ENCODE assay signal across 8 mouse cellular contexts in genomic region chr2:142900862-142901805, GRCm38 (mm10). TPM values are rescaled to one million over a fixed set of nuclear protein-coding genes. Genes with fewer than 3 reads are reported as not detected.
DNase-seq lines count a peak whose midpoint lies in the region; ATAC-seq and TF ChIP-seq lines count a peak whose summit lies in the region.

Gene Kif16b, minus strand, starts transcription at chr2:142901531.

- no peaks in the 10 kb centered on the region for H3K27me3 ChIP-seq in CH12.LX (replicated peaks)
- no peaks in the 10 kb centered on the region for H3K27me3 ChIP-seq in forebrain, embryonic 12.5 days
- H3K27me3 ChIP-seq in heart, postnatal 0 days (ENCODE audit: control insufficient read depth, insufficient read depth, low read length) = no peaks in the 10 kb centered on the region
- no peaks in the 10 kb centered on the region for H3K27me3 ChIP-seq in liver, embryonic 16.5 days (ENCODE audit: control insufficient read depth, insufficient read depth, low read depth, low read length)
- H3K27me3 ChIP-seq in neural tube, embryonic 13.5 days = no peaks in the 10 kb centered on the region
- H3K27me3 ChIP-seq in testis, adult 2 months (ENCODE audit: control insufficient read depth, insufficient read depth, low read length) = no peaks in the 10 kb centered on the region

- dilution Hi-C loops in CH12.LX (cut with MboI; ENCODE audit: extremely low pct_ligation_motif_present, extremely low pct_unique_long_range_greater_than_20kb, low sequenced_read_pairs) = no loop called here

- H3K27ac ChIP-seq in CH12.LX (ENCODE audit: insufficient read depth, low read depth) = no peak within 1 kb of the TSS
- H3K27ac ChIP-seq in forebrain, embryonic 12.5 days = 0 out of 2 replicates have a peak within 1 kb of the TSS, but pooled peaks have one; percentile 27
- H3K27ac ChIP-seq in heart, postnatal 0 days (ENCODE audit: low read depth) = peak within 1 kb of the TSS; percentile 89
- H3K27ac ChIP-seq in liver, embryonic 16.5 days (ENCODE audit: low read length) = peak within 1 kb of the TSS; percentile 70
- peak within 1 kb of the TSS; percentile 67 for H3K27ac ChIP-seq in neural tube, embryonic 13.5 days (replicated peaks)
- H3K27ac ChIP-seq in testis, adult 2 months (ENCODE audit: control insufficient read depth, insufficient read depth, low read depth, low read length) = peak within 1 kb of the TSS; percentile 79

- no peak for TF ChIP-seq EP300 in CH12.LX (IDR thresholded peaks at IDR 0.05; ENCODE audit: low read length)
- TF ChIP-seq EP300 in heart, postnatal 0 days (IDR thresholded peaks at IDR 0.05; ENCODE audit: low read depth) = no peak; the same call in 1 of the 2 replicates

- H3K4me1 ChIP-seq in CH12.LX (ENCODE audit: control insufficient read depth in 1 of 2, insufficient read depth in 2 of 2) = peaks cover 0 to 19% of the 10 kb centered on the region in 2 experiments; a peak in 2 of 4 replicates
- peaks cover 11% of the 10 kb centered on the region for H3K4me1 ChIP-seq in forebrain, embryonic 12.5 days
- H3K4me1 ChIP-seq in heart, postnatal 0 days (ENCODE audit: control insufficient read depth, insufficient read depth) = peaks cover 17% of the 10 kb centered on the region; the same call in 1 of the 2 replicates
- H3K4me1 ChIP-seq in liver, embryonic 16.5 days (ENCODE audit: control insufficient read depth, low read depth, low read length) = peaks cover 18% of the 10 kb centered on the region
- H3K4me1 ChIP-seq in neural tube, embryonic 13.5 days (replicated peaks) = peaks cover 21% of the 10 kb centered on the region
- H3K4me1 ChIP-seq in testis, adult 2 months (ENCODE audit: control insufficient read depth, insufficient read depth, low read length) = peaks cover 6% of the 10 kb centered on the region

- 2% methylated on average over 53 of the region's 64 CpGs for WGBS in forebrain, embryonic 12.5 days
- 1% methylated on average over 57 of the region's 64 CpGs for WGBS in heart, postnatal 0 days
- WGBS in liver, embryonic 16.5 days (ENCODE audit: insufficient replicate concordance) = under 1% methylated on average over 63 of the region's 64 CpGs
- WGBS in neural tube, embryonic 13.5 days = 1% methylated on average over 64 of the region's 64 CpGs

- peak within 1 kb of the TSS; percentile 63 to 78 (median 76) for H3K4me3 ChIP-seq in CH12.LX (replicated peaks in 1 of 3; ENCODE audit: low read depth in 2 of 3, low read length in 2 of 3, poor library complexity in 1 of 3)
- peak within 1 kb of the TSS; percentile 77 for H3K4me3 ChIP-seq in forebrain, embryonic 12.5 days (replicated peaks)
- peak within 1 kb of the TSS; percentile 90 for H3K4me3 ChIP-seq in heart, postnatal 0 days (ENCODE audit: low read depth, low read length)
- H3K4me3 ChIP-seq in liver, embryonic 16.5 days (ENCODE audit: low read depth, low read length) = peak within 1 kb of the TSS; percentile 80
- peak within 1 kb of the TSS; percentile 78 for H3K4me3 ChIP-seq in neural tube, embryonic 13.5 days
- peak within 1 kb of the TSS; percentile 91 for H3K4me3 ChIP-seq in testis, adult 2 months (ENCODE audit: control insufficient read depth, low read depth, low read length)

- H3K9me3 ChIP-seq in CH12.LX (replicated peaks; ENCODE audit: low read length) = no peaks in the 10 kb centered on the region
- no peaks in the 10 kb centered on the region for H3K9me3 ChIP-seq in forebrain, embryonic 12.5 days
- no peaks in the 10 kb centered on the region for H3K9me3 ChIP-seq in heart, postnatal 0 days (replicated peaks; ENCODE audit: control insufficient read depth, low read length)
- H3K9me3 ChIP-seq in liver, embryonic 16.5 days (replicated peaks; ENCODE audit: control insufficient read depth, low read length) = no peaks in the 10 kb centered on the region
- H3K9me3 ChIP-seq in neural tube, embryonic 13.5 days = no peaks in the 10 kb centered on the region

- TF ChIP-seq POLR2A in CH12.LX (IDR thresholded peaks at IDR 0.05; ENCODE audit: low read depth, low read length) = peak; percentile 56; the same call in 1 of the 2 replicates
- peak; percentile 44; the same call in 1 of the 2 replicates for TF ChIP-seq POLR2A in testis, adult 2 months (IDR thresholded peaks at IDR 0.05; ENCODE audit: control insufficient read depth, low read depth, low read length)

- peak; percentile 96 for ATAC-seq in forebrain, embryonic 12.5 days (ENCODE audit: low FRiP score)
- ATAC-seq in heart, postnatal 0 days (ENCODE audit: insufficient read depth, low read depth) = peak; percentile 91
- ATAC-seq in liver, embryonic 16.5 days (ENCODE audit: low read depth) = peak; percentile 89
- ATAC-seq in neural tube, embryonic 13.5 days (ENCODE audit: low read depth) = peak; percentile 92

- TF ChIP-seq CTCF in CH12.LX (conservative IDR thresholded peaks at IDR 0.05 in 1 of 2, IDR thresholded peaks at IDR 0.05 in 1 of 2; ENCODE audit: low read depth in 2 of 2, low read length in 2 of 2) = no peak
- TF ChIP-seq CTCF in heart, postnatal 0 days (IDR thresholded peaks at IDR 0.05; ENCODE audit: low read depth) = 0 out of 2 replicates have a peak, but pooled peaks have one; percentile 0
- TF ChIP-seq CTCF in testis, adult 2 months (IDR thresholded peaks at IDR 0.05; ENCODE audit: control insufficient read depth, insufficient read depth, insufficient replicate concordance, low read depth, low read length) = no peak

- DNase-seq in CH12.LX (ENCODE audit: extremely low read depth) = peak; percentile 86
- DNase-seq in c-Kit-positive CD71-positive TER-119-positive erythroid progenitor cells, embryonic 14.5 days (ENCODE audit: low spot score) = peak; percentile 87
- peak; percentile 84 for DNase-seq in heart, postnatal 0 days (ENCODE audit: low spot score)
- DNase-seq in kidney, postnatal 4 days = peak; percentile 94 to 97

- in situ Hi-C loops in CH12.LX (cut with MboI; ENCODE audit: low pct_ligation_motif_present, low pct_unique_long_range_greater_than_20kb, low sequenced_read_pairs) = no loop called here

- H3K4me2 ChIP-seq in CH12.LX (ENCODE audit: insufficient read depth, low read depth, poor library complexity, severe bottlenecking) = peak within 1 kb of the TSS; percentile 95
- peak within 1 kb of the TSS; percentile 84 for H3K4me2 ChIP-seq in forebrain, embryonic 12.5 days
- peak within 1 kb of the TSS; percentile 88 for H3K4me2 ChIP-seq in heart, postnatal 0 days (ENCODE audit: low read depth, low read length)
- peak within 1 kb of the TSS; percentile 96 for H3K4me2 ChIP-seq in liver, embryonic 16.5 days (ENCODE audit: low read depth, low read length)
- H3K4me2 ChIP-seq in neural tube, embryonic 13.5 days = peak within 1 kb of the TSS; percentile 89

- TF ChIP-seq RAD21 in CH12.LX (IDR thresholded peaks at IDR 0.05; ENCODE audit: low read depth, low read length) = no peak

- no peaks in the 10 kb centered on the region for H3K79me2 ChIP-seq in CH12.LX (replicated peaks; ENCODE audit: control insufficient read depth, extremely low read depth, insufficient read depth, poor library complexity, severe bottlenecking)

- H3K9ac ChIP-seq in CH12.LX (ENCODE audit: insufficient read depth, low read depth) = peak within 1 kb of the TSS; percentile 71
- peak within 1 kb of the TSS; percentile 71 for H3K9ac ChIP-seq in forebrain, embryonic 12.5 days
- peak within 1 kb of the TSS; percentile 89 for H3K9ac ChIP-seq in heart, postnatal 0 days (replicated peaks; ENCODE audit: low read depth, low read length)
- H3K9ac ChIP-seq in liver, embryonic 16.5 days (ENCODE audit: low read depth, low read length) = peak within 1 kb of the TSS; percentile 83
- peak within 1 kb of the TSS; percentile 84 for H3K9ac ChIP-seq in neural tube, embryonic 13.5 days

- H3K36me3 ChIP-seq in CH12.LX (replicated peaks in 1 of 2; ENCODE audit: control insufficient read depth in 1 of 2, insufficient read depth in 1 of 2, low read length in 1 of 2) = no peaks in the 10 kb centered on the region
- H3K36me3 ChIP-seq in forebrain, embryonic 12.5 days (replicated peaks) = no peaks in the 10 kb centered on the region
- no peaks in the 10 kb centered on the region for H3K36me3 ChIP-seq in heart, postnatal 0 days (replicated peaks; ENCODE audit: control insufficient read depth, insufficient read depth, low read length)
- H3K36me3 ChIP-seq in liver, embryonic 16.5 days (ENCODE audit: control insufficient read depth, insufficient read depth) = no peaks in the 10 kb centered on the region
- H3K36me3 ChIP-seq in neural tube, embryonic 13.5 days = no peaks in the 10 kb centered on the region
- no peaks in the 10 kb centered on the region for H3K36me3 ChIP-seq in testis, adult 2 months (ENCODE audit: control insufficient read depth, insufficient read depth, low read length)

TF ChIP-seq in CH12.LX, 34 proteins besides CTCF, POLR2A, EP300 and RAD21 (continues in another document):
- TF ChIP-seq ZNF384 (IDR thresholded peaks at IDR 0.05; ENCODE audit: low read depth, low read length) (no peak; the same call in 1 of the 2 replicates), CHD2 (IDR thresholded peaks at IDR 0.05; ENCODE audit: low read length) (no peak), MAX (IDR thresholded peaks at IDR 0.05; ENCODE audit: low read length) (peak; percentile 6; the same call in 1 of the 2 replicates), ELF1 (IDR thresholded peaks at IDR 0.05; ENCODE audit: low read depth, low read length) (peak; percentile 94), ZMIZ1 (IDR thresholded peaks at IDR 0.05; ENCODE audit: low read depth, low read length) (no peak; the same call in 1 of the 2 replicates), GABPA (IDR thresholded peaks at IDR 0.05; ENCODE audit: insufficient replicate concordance, low read depth, low read length) (no peak), RCOR1 (conservative IDR thresholded peaks at IDR 0.05; ENCODE audit: low read depth, low read length) (0 out of 2 replicates have a peak, but pooled peaks have one; percentile 27), ZKSCAN1 (IDR thresholded peaks at IDR 0.05; ENCODE audit: borderline replicate concordance, low read depth, low read length) (no peak), MEF2A (IDR thresholded peaks at IDR 0.05; ENCODE audit: borderline replicate concordance, low read depth, low read length) (peak; percentile 56; the same call in 1 of the 2 replicates), BHLHE40 (IDR thresholded peaks at IDR 0.05; ENCODE audit: low read depth, low read length) (peak; percentile 54; the same call in 1 of the 2 replicates), TBP (conservative IDR thresholded peaks at IDR 0.05; ENCODE audit: low read depth, low read length) (0 out of 2 replicates have a peak, but pooled peaks have one; percentile 39)

RNA-seq across cellular contexts. Expression of gene Kif16b, which starts in this region (rescaled TPM):
- total RNA-seq in CH12.LX (2012; rRNA removed) (7.6 and 9.5 TPM in 2 replicates), CH12.LX (2014; rRNA removed) (8.0 and 9.8 TPM in 2 replicates)
- 7.5 and 7.8 TPM in 2 replicates for polyA plus RNA-seq in CH12.LX (2012; ENCODE audit: insufficient read length, low read depth)
- polyA plus RNA-seq in forebrain, embryonic 12.5 days (2016; fragmentation: Nextera tagmentation; extraction: Ambion mirVana) = 6.5 and 7.3 TPM in 2 replicates
- total RNA-seq in heart, postnatal 0 days (2014; rRNA removed; ENCODE audit: low replicate concordance) = 34.6 and 38.1 TPM in 2 replicates
- polyA plus RNA-seq in heart, postnatal 0 days (2015; fragmentation: Nextera tagmentation; extraction: Ambion mirVana) = 10.5 and 11.7 TPM in 2 replicates
- polyA plus RNA-seq in liver, embryonic 16.5 days (2015; fragmentation: Nextera tagmentation; extraction: Ambion mirVana) = 3.9 and 4.0 TPM in 2 replicates
- 4.1 and 4.3 TPM in 2 replicates for polyA plus RNA-seq in neural tube, embryonic 13.5 days (2015; fragmentation: Nextera tagmentation; extraction: Ambion mirVana)
- 10.0 and 11.9 TPM in 2 replicates for polyA plus RNA-seq in testis, adult 2 months (2012; rRNA removed)
